Mouse (Mus musculus): ENCODE measurements around the gene Spata20.

DNA sequence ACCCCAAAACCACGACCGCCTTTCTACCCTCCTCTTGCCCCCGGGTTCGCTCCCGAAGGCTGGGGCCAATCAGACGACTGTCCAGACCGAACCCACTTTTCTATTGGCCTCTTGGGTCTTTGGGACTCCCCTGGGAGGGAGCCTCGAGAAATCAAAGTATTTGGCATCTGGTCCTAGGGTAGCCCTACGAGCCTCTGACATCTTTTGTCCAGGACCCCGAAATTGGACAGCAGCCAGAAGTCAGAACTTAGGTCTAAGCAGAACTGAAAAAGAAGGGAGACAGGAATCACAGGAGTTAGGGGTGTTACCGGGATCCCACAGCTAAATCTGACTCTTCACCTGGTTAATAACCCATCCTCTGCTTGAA, 11.5 kb downstream of the Spata20 start:
- no peak for TF ChIP-seq TBP (IDR thresholded peaks at IDR 0.05; ENCODE audit: low read depth, low read length)
- TF ChIP-seq CTCF (IDR thresholded peaks at IDR 0.05 in 2 of 3, conservative IDR thresholded peaks at IDR 0.05 in 1 of 3; ENCODE audit: control insufficient read depth in 1 of 3, insufficient read depth in 1 of 3, low read depth in 2 of 3, low read length in 3 of 3, poor library complexity in 1 of 3, severe bottlenecking in 1 of 3), result no peak
- TF ChIP-seq MXI1 (IDR thresholded peaks at IDR 0.05; ENCODE audit: low read depth, low read length), result no peak
- no peak for TF ChIP-seq ZC3H11A (IDR thresholded peaks at IDR 0.05; ENCODE audit: low read depth, low read length)
- TF ChIP-seq EP300 (IDR thresholded peaks at IDR 0.05; ENCODE audit: low read depth in 1 of 2, low read length in 2 of 2), result no peak
- TF ChIP-seq GATA1 (IDR thresholded peaks at IDR 0.05; ENCODE audit: low read depth, low read length), result no peak
- no peak for TF ChIP-seq POLR2A (IDR thresholded peaks at IDR 0.05; ENCODE audit: control insufficient read depth in 1 of 2, insufficient read depth in 1 of 2, low read depth in 1 of 2, low read length in 2 of 2, poor library complexity in 1 of 2)
- TF ChIP-seq UBTF (IDR thresholded peaks at IDR 0.05; ENCODE audit: borderline replicate concordance, insufficient read depth, low read depth, low read length), result no peak
- TF ChIP-seq SIN3A (IDR thresholded peaks at IDR 0.05; ENCODE audit: low read length), result no peak
- no peak for TF ChIP-seq HCFC1 (IDR thresholded peaks at IDR 0.05; ENCODE audit: low read depth, low read length)
- TF ChIP-seq BHLHE40 (IDR thresholded peaks at IDR 0.05; ENCODE audit: borderline replicate concordance, low read depth, low read length), result no peak
- no peak for TF ChIP-seq USF1 (IDR thresholded peaks at IDR 0.05; ENCODE audit: low read depth, low read length)

Measured in MEL (cell line).